17 mouse cellular contexts compared by ENCODE assay signal in the genomic region with DNA sequence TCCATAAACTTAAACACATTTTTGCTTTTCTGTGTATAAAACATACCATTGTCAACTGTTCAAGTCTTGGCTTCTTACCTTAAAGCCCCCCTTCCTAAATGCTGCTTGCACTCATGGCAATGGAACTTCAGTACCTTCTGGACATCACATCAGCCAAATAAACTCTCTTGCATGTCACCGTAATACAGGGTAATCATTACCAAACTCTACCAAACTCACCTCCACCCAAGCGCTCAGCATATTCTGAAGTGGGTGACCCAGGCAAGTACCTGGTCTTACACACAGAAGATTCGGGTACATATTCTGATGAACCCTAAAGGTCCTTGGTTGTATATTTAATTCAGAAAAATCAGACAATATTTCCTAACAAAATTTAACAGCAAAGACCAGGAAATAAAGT. TPM values are rescaled to one million over a fixed set of nuclear protein-coding genes. Genes with fewer than 3 reads are reported as not detected.
A peak's percentile ranks its signal among the peaks of the same experiment; 100 is the strongest.
DNase-seq lines count a peak whose midpoint lies in the region; ATAC-seq and TF ChIP-seq lines count a peak whose summit lies in the region.
"Had no signal": no experiment of that assay in that cellular context is flagged by ENCODE, and none has a peak within 500 bp of the region (broad histone marks: within the 10 kb centered on the region; RNA-seq: fewer than 3 reads in every experiment).

No protein-coding gene starts in this region.

- H3K4me3 ChIP-seq in kidney, adult 2 months (ENCODE audit: insufficient read depth, low read depth, low read length) = no peak overlapping the region
- H3K4me3 ChIP-seq in kidney, embryonic 14.5 days (ENCODE audit: low read length) = no peak overlapping the region
- peak overlapping the region; percentile 99 for H3K4me3 ChIP-seq in bone marrow macrophage, adult 2 months (ENCODE audit: insufficient read depth, low read length)
- H3K4me3 ChIP-seq in intestine, postnatal 0 days (ENCODE audit: low read depth, low read length) = no peak overlapping the region
- H3K4me3 ChIP-seq in macrophage (ENCODE audit: inconsistent target) = peak overlapping the region; percentile 59
- H3K4me3 ChIP-seq in limb, embryonic 10.5 days = no peak overlapping the region
- H3K4me3 ChIP-seq: forebrain, embryonic 13.5 days; hindbrain, embryonic 15.5 days; midbrain, embryonic 10.5 days; neural tube, embryonic 13.5 days had no signal

- peak; percentile 59 for DNase-seq in kidney, adult 2 months
- no peak for DNase-seq in limb, embryonic 10.5 days (ENCODE audit: low spot score)
- DNase-seq: cerebellum, adult 9-11 months; kidney, adult 8-10 months; spleen, adult 18-20 months; thymus, postnatal 25 days had no signal

- H3K4me2 ChIP-seq in kidney, embryonic 14.5 days (replicated peaks; ENCODE audit: low read depth, low read length) = no peak overlapping the region
- peak overlapping the region; percentile 79 for H3K4me2 ChIP-seq in intestine, postnatal 0 days (replicated peaks; ENCODE audit: low read depth)
- H3K4me2 ChIP-seq: forebrain, embryonic 13.5 days; hindbrain, embryonic 15.5 days; neural tube, embryonic 13.5 days had no signal

- no peaks in the 10 kb centered on the region for H3K27me3 ChIP-seq in kidney, adult 2 months (replicated peaks; ENCODE audit: control insufficient read depth, insufficient read depth, low read length)
- no peaks in the 10 kb centered on the region for H3K27me3 ChIP-seq in kidney, embryonic 14.5 days (ENCODE audit: control insufficient read depth, insufficient read depth, low read length)
- H3K27me3 ChIP-seq in intestine, postnatal 0 days (replicated peaks; ENCODE audit: control insufficient read depth, insufficient read depth, low read length) = no peaks in the 10 kb centered on the region
- no peaks in the 10 kb centered on the region for H3K27me3 ChIP-seq in limb, embryonic 10.5 days (ENCODE audit: low read depth, poor library complexity, severe bottlenecking)
- H3K27me3 ChIP-seq: forebrain, embryonic 13.5 days; heart, embryonic 15.5 days; hindbrain, embryonic 15.5 days; lung, embryonic 15.5 days had no signal

- H3K9ac ChIP-seq in kidney, embryonic 14.5 days (ENCODE audit: low read depth, low read length) = no peak overlapping the region
- no peak overlapping the region for H3K9ac ChIP-seq in intestine, postnatal 0 days (ENCODE audit: low read depth, low read length)
- H3K9ac ChIP-seq: forebrain, embryonic 13.5 days; heart, embryonic 15.5 days; hindbrain, embryonic 15.5 days; lung, embryonic 15.5 days; neural tube, embryonic 13.5 days had no signal

- no peaks in the 10 kb centered on the region; the same call in 1 of the 2 replicates for H3K36me3 ChIP-seq in kidney, adult 2 months (ENCODE audit: control insufficient read depth, insufficient read depth, low read length)
- no peaks in the 10 kb centered on the region; the same call in 1 of the 2 replicates for H3K36me3 ChIP-seq in kidney, embryonic 14.5 days (ENCODE audit: control insufficient read depth, insufficient read depth, low read length)
- no peaks in the 10 kb centered on the region; the same call in 1 of the 2 replicates for H3K36me3 ChIP-seq in intestine, postnatal 0 days (ENCODE audit: control insufficient read depth, insufficient read depth)
- H3K36me3 ChIP-seq in macrophage (ENCODE audit: inconsistent target) = no peaks in the 10 kb centered on the region; the same call in none of the 2 replicates
- H3K36me3 ChIP-seq in limb, embryonic 10.5 days = 0 out of 2 replicates have a peak, but pooled peaks cover 2% of the 10 kb centered on the region
- H3K36me3 ChIP-seq: heart, embryonic 15.5 days; hindbrain, embryonic 15.5 days; lung, embryonic 15.5 days; midbrain, embryonic 10.5 days; neural tube, embryonic 13.5 days had no signal

- 28% methylated on average over 3 of the region's 3 CpGs for WGBS in kidney, adult 2 months
- WGBS in kidney, embryonic 14.5 days = 82% methylated on average over 3 of the region's 3 CpGs
- WGBS in intestine, postnatal 0 days = 45% methylated on average over 3 of the region's 3 CpGs
- 96% methylated on average over 3 of the region's 3 CpGs for WGBS in macrophage (ENCODE audit: missing documents)
- 93% methylated on average over 3 of the region's 3 CpGs for WGBS in limb, embryonic 10.5 days

- H3K27ac ChIP-seq in kidney, adult 2 months (ENCODE audit: insufficient read depth, low read depth, low read length) = no peak overlapping the region
- no peak overlapping the region for H3K27ac ChIP-seq in kidney, embryonic 14.5 days (ENCODE audit: low read depth, low read length)
- 0 out of 2 replicates have a peak overlapping the region, but pooled peaks have one; percentile 97 for H3K27ac ChIP-seq in bone marrow macrophage, adult 2 months (ENCODE audit: insufficient read depth, low read depth, low read length)
- H3K27ac ChIP-seq in intestine, postnatal 0 days (ENCODE audit: low read depth, low read length) = no peak overlapping the region
- peak overlapping the region; percentile 88 for H3K27ac ChIP-seq in macrophage
- H3K27ac ChIP-seq in limb, embryonic 10.5 days = no peak overlapping the region
- H3K27ac ChIP-seq: forebrain, embryonic 13.5 days; hindbrain, embryonic 15.5 days; lung, embryonic 15.5 days; neural tube, embryonic 13.5 days had no signal

- H3K79me2 ChIP-seq in macrophage (ENCODE audit: inconsistent target) = peaks cover 96% of the 10 kb centered on the region

- no peaks in the 10 kb centered on the region for H3K9me3 ChIP-seq in kidney, embryonic 14.5 days (ENCODE audit: control insufficient read depth, low read length)
- H3K9me3 ChIP-seq in intestine, postnatal 0 days (ENCODE audit: control insufficient read depth) = no peaks in the 10 kb centered on the region
- H3K9me3 ChIP-seq in limb, embryonic 10.5 days (replicated peaks) = no peaks in the 10 kb centered on the region
- H3K9me3 ChIP-seq: forebrain, embryonic 13.5 days; heart, embryonic 15.5 days; hindbrain, embryonic 15.5 days; lung, embryonic 15.5 days; midbrain, embryonic 10.5 days; neural tube, embryonic 13.5 days had no signal

- H3K4me1 ChIP-seq in kidney, adult 2 months (ENCODE audit: control insufficient read depth, insufficient read depth, low read length) = peaks cover 46% of the 10 kb centered on the region
- peaks cover 43% of the 10 kb centered on the region for H3K4me1 ChIP-seq in kidney, embryonic 14.5 days (ENCODE audit: control insufficient read depth, insufficient read depth, low read length)
- peaks cover 36% of the 10 kb centered on the region for H3K4me1 ChIP-seq in bone marrow macrophage, adult 2 months (ENCODE audit: control insufficient read depth, insufficient read depth, low read length)
- peaks cover 20% of the 10 kb centered on the region for H3K4me1 ChIP-seq in intestine, postnatal 0 days (replicated peaks; ENCODE audit: control insufficient read depth, insufficient read depth, low read length)
- H3K4me1 ChIP-seq in limb, embryonic 10.5 days = peaks cover 86% of the 10 kb centered on the region

- TF ChIP-seq POLR2A in kidney, adult 2 months (IDR thresholded peaks at IDR 0.05; ENCODE audit: low read depth, low read length) = no peak
- TF ChIP-seq POLR2A in bone marrow macrophage, adult 2 months (IDR thresholded peaks at IDR 0.05; ENCODE audit: borderline replicate concordance, low read depth, low read length) = no peak

- ATAC-seq in kidney, embryonic 14.5 days (ENCODE audit: low FRiP score, low TSS enrichment) = no peak
- no peak for ATAC-seq in intestine, postnatal 0 days
- no peak for ATAC-seq in erythroid progenitor cell, adult 5-6 weeks (replicated peaks; ENCODE audit: low FRiP score, poor library complexity, severe bottlenecking)
- ATAC-seq: forebrain, embryonic 13.5 days had no signal

- no peak for TF ChIP-seq CTCF in kidney, adult 2 months (conservative IDR thresholded peaks at IDR 0.05; ENCODE audit: insufficient read depth, insufficient read length, low read depth, low read length)
- TF ChIP-seq CTCF in bone marrow macrophage, adult 2 months (IDR thresholded peaks at IDR 0.05; ENCODE audit: low read depth, low read length) = no peak
- no peak for TF ChIP-seq CTCF in intestine, postnatal 0 days (IDR thresholded peaks at IDR 0.05; ENCODE audit: low read depth)

RNA-seq across cellular contexts. Expression of a gene that starts 3.9 kb away (rescaled TPM):
- polyA plus RNA-seq in kidney, adult 2 months (2012; rRNA removed) = 58.0 and 59.5 TPM in 2 replicates
- 57.1 and 67.6 TPM in 2 replicates for polyA plus RNA-seq in kidney, embryonic 14.5 days (2014; fragmentation: Nextera tagmentation; extraction: Ambion mirVana)
- polyA plus RNA-seq in bone marrow macrophage, adult 2 months (2012; ENCODE audit: insufficient read depth, insufficient read length, missing spikeins) = 266 and 269 TPM in 2 replicates
- polyA plus RNA-seq in intestine, postnatal 0 days (2015; fragmentation: Nextera tagmentation; extraction: Ambion mirVana) = 93.6 and 98.0 TPM in 2 replicates
- 1,000 to 10,000 TPM in 4 of 26 experiments, 100 to 1,000 TPM in 21, 10 to 100 TPM in 1; 93.5 to 1,701 (median 398) TPM for total RNA-seq in macrophage (2018; cell fraction: chromatin; rRNA removed)
- 100 to 1,000 TPM; 118 to 679 (median 362) TPM for total RNA-seq in macrophage (2018; cell fraction: cytosol; rRNA removed)
- 1,000 to 10,000 TPM in 5 of 26 experiments, 100 to 1,000 TPM in 21; 190 to 1,621 (median 565) TPM for total RNA-seq in macrophage (2018; cell fraction: nucleus; rRNA removed)
- 189 to 430 TPM (median 388 TPM) in 3 replicates for polyA plus RNA-seq in macrophage (2018)
- polyA plus RNA-seq in limb, embryonic 10.5 days (2016; fragmentation: Nextera tagmentation; extraction: Ambion mirVana) = 33.8 and 37.2 TPM in 2 replicates
- 83.6 and 99.3 TPM in 2 replicates for total RNA-seq in erythroid progenitor cell, adult 5-6 weeks (2015; ENCODE audit: low replicate concordance)
- total RNA-seq in erythroid progenitor cell, adult 5-6 weeks (2017; ENCODE audit: low replicate concordance) = 63.1 and 65.1 TPM in 2 replicates

RNA-seq across cellular contexts. Expression of a gene that starts 41.5 kb away (rescaled TPM):
- 16.2 and 34.0 TPM in 2 replicates for polyA plus RNA-seq in kidney, adult 2 months (2012; rRNA removed)
- polyA plus RNA-seq in kidney, embryonic 14.5 days (2014; fragmentation: Nextera tagmentation; extraction: Ambion mirVana) = 300 and 331 TPM in 2 replicates
- polyA plus RNA-seq in bone marrow macrophage, adult 2 months (2012; ENCODE audit: insufficient read depth, insufficient read length, missing spikeins) = 183 and 208 TPM in 2 replicates
- polyA plus RNA-seq in intestine, postnatal 0 days (2015; fragmentation: Nextera tagmentation; extraction: Ambion mirVana) = 149 and 151 TPM in 2 replicates
- 100 to 1,000 TPM; 404 to 869 (median 663) TPM for total RNA-seq in macrophage (2018; cell fraction: chromatin; rRNA removed)
- total RNA-seq in macrophage (2018; cell fraction: cytosol; rRNA removed) = 100 to 1,000 TPM; 291 to 595 (median 415) TPM
- 100 to 1,000 TPM; 332 to 659 (median 518) TPM for total RNA-seq in macrophage (2018; cell fraction: nucleus; rRNA removed)
- 346 to 1,286 TPM (median 601 TPM) in 3 replicates for polyA plus RNA-seq in macrophage (2018)
- polyA plus RNA-seq in limb, embryonic 10.5 days (2016; fragmentation: Nextera tagmentation; extraction: Ambion mirVana) = 352 and 369 TPM in 2 replicates
- total RNA-seq in erythroid progenitor cell, adult 5-6 weeks (2015; ENCODE audit: low replicate concordance) = 321 and 355 TPM in 2 replicates
- total RNA-seq in erythroid progenitor cell, adult 5-6 weeks (2017; ENCODE audit: low replicate concordance) = 329 and 477 TPM in 2 replicates

Comparison
In these comparisons a context has a peak if more than half of its experiments do, and no peak if none do; other contexts are left out.
1. H3K27ac ChIP-seq: peak in bone marrow macrophage, adult 2 months (single experiment) and macrophage (single experiment); none in kidney, adult 2 months (single experiment), kidney, embryonic 14.5 days (single experiment), intestine, postnatal 0 days (single experiment) and limb, embryonic 10.5 days (single experiment).
2. H3K4me3 ChIP-seq: peak in bone marrow macrophage, adult 2 months (single experiment) and macrophage (single experiment); none in kidney, adult 2 months (single experiment), kidney, embryonic 14.5 days (single experiment), intestine, postnatal 0 days (single experiment) and limb, embryonic 10.5 days (single experiment).